Mouse (Mus musculus) embryonic fibroblast, embryonic 13.5 days (primary cell): Measurements from ENCODE around the gene Maip1. TPM values are rescaled to one million over a fixed set of nuclear protein-coding genes. Genes with fewer than 3 reads are reported as not detected.

Experiments
- H3K27ac ChIP-seq: 2 replicates; pipeline ENCODE4 v1.5.1; 2012; ENCODE audit warnings: low read length, control low read depth, inconsistent platforms; ENCODE audit not compliant: insufficient read depth
- H3K4me1 ChIP-seq: 2 replicates; pipeline ENCODE4 v1.6.1; 2011; ENCODE audit warnings: low read length; ENCODE audit not compliant: control insufficient read depth, insufficient read depth
- H3K4me3 ChIP-seq: 2 replicates; pipeline ENCODE4 v1.5.1; 2011; ENCODE audit warnings: mild to moderate bottlenecking, control low read depth, low read length; ENCODE audit not compliant: insufficient read depth
- CTCF ChIP-seq: IDR thresholded peaks from 2 replicates; pipeline ENCODE4 v1.5.1; 2011; ENCODE audit warnings: mild to moderate bottlenecking, control low read depth, low read length, moderate library complexity, borderline replicate concordance; ENCODE audit not compliant: insufficient read depth
- POLR2A ChIP-seq: IDR thresholded peaks from 2 replicates; pipeline ENCODE4 v1.6.1; 2011; ENCODE audit warnings: low read depth, mild to moderate bottlenecking, control low read depth, low read length, moderate library complexity
- polyA plus RNA-seq: library from polyadenylated mRNA; stranded (reverse); fragments of >200 nt; gene quantifications from 2 replicates; pipeline ENCODE4 v1.2.4, GENCODE M21; 2011; ENCODE audit warnings: low read depth; ENCODE audit not compliant: missing spikeins, insufficient read length

The Maip1 gene
- polyA plus RNA-seq, result 10.0 and 11.5 TPM in 2 replicates

GRCm38 (mm10) chr1:57406187-57407151 is at the start of gene Maip1, which contains the start of gene Tyw5:
TSS of gene Maip1 (plus strand) at chr1:57406328.
TSS of gene Tyw5 (minus strand) at chr1:57407101.
- TF ChIP-seq POLR2A (peak; percentile 62), CTCF (no peak)
- Histone ChIP-seq H3K4me3 (peak within 1 kb of the TSS; percentile 91), H3K4me1 (peaks cover 7% of the 10 kb centered on the region), H3K27ac (peak within 1 kb of the TSS; percentile 60)

GRCm38 (mm10) chr1:57358546-57358945 is 47.6 kb upstream of the Maip1 start:
- H3K4me1 ChIP-seq, result no peaks in the 10 kb centered on the region
- no peak overlapping the region for H3K27ac ChIP-seq
- no peak for TF ChIP-seq POLR2A
- TF ChIP-seq CTCF, result no peak
- no peak overlapping the region for H3K4me3 ChIP-seq

GRCm38 (mm10) chr1:57367446-57367845 is 38.7 kb upstream of the Maip1 start:
- H3K27ac ChIP-seq, result no peak overlapping the region
- H3K4me3 ChIP-seq, result no peak overlapping the region
- no peak for TF ChIP-seq CTCF
- no peak for TF ChIP-seq POLR2A
- H3K4me1 ChIP-seq, result no peaks in the 10 kb centered on the region

GRCm38 (mm10) chr1:57369111-57369510 is 37.0 kb upstream of the Maip1 start:
- H3K4me3 ChIP-seq, result no peak overlapping the region
- TF ChIP-seq CTCF, result no peak
- TF ChIP-seq POLR2A, result no peak

GRCm38 (mm10) chr1:57370451-57370850 is 35.7 kb upstream of the Maip1 start:
- Histone ChIP-seq H3K4me3 (no peak overlapping the region), H3K27ac (no peak overlapping the region), H3K4me1 (no peaks in the 10 kb centered on the region)
- TF ChIP-seq CTCF (no peak), POLR2A (no peak)

More at GRCm38 (mm10) chr1:57369111-57369510, 37.0 kb upstream of the Maip1 start:
- no peaks in the 10 kb centered on the region for H3K4me1 ChIP-seq
- no peak overlapping the region for H3K27ac ChIP-seq

GRCm38 (mm10) chr1:57375276-57375675 is 30.9 kb upstream of the Maip1 start:
- Histone ChIP-seq H3K4me1 (no peaks in the 10 kb centered on the region), H3K27ac (no peak overlapping the region), H3K4me3 (no peak overlapping the region)
- TF ChIP-seq POLR2A, result no peak
- no peak for TF ChIP-seq CTCF

GRCm38 (mm10) chr1:57376806-57377205 is 29.3 kb upstream of the Maip1 start:
- Histone ChIP-seq H3K27ac (no peak overlapping the region), H3K4me1 (no peaks in the 10 kb centered on the region), H3K4me3 (peak overlapping the region; percentile 25; the same call in 1 of the 2 replicates)
- TF ChIP-seq CTCF (no peak), POLR2A (no peak)

- no peaks in the 10 kb centered on the region for H3K4me1 ChIP-seq
- H3K4me3 ChIP-seq, result peak within 1 kb of the TSS; percentile 69
- no peak within 1 kb of the TSS for H3K27ac ChIP-seq
- TF ChIP-seq CTCF (no peak), POLR2A (peak; percentile 93)
Observed at GRCm38 (mm10) chr1:57377376-57378341, 28.5 kb upstream of the Maip1 start, which contains the start of gene 1700066M21Rik. TSS of gene 1700066M21Rik (plus strand) at chr1:57377620.

GRCm38 (mm10) chr1:57386519-57386918 is 19.6 kb upstream of the Maip1 start:
- H3K4me1 ChIP-seq, result peaks cover 2% of the 10 kb centered on the region
- no peak overlapping the region for H3K4me3 ChIP-seq
- peak overlapping the region; percentile 52; the same call in 1 of the 2 replicates for H3K27ac ChIP-seq
- no peak for TF ChIP-seq CTCF
- no peak for TF ChIP-seq POLR2A
